Mouse (Mus musculus) urinary bladder, postnatal 4 days (tissue): ENCODE measurements around the gene Dact2.

Experiments
- DNase-seq, 2 experiments: peaks; one replicate each; pipeline ENCODE4 v3.0.0; 2021 to 2022; ENCODE audit warnings: low spot score in 2 of 2

The Dact2 gene

DNA sequence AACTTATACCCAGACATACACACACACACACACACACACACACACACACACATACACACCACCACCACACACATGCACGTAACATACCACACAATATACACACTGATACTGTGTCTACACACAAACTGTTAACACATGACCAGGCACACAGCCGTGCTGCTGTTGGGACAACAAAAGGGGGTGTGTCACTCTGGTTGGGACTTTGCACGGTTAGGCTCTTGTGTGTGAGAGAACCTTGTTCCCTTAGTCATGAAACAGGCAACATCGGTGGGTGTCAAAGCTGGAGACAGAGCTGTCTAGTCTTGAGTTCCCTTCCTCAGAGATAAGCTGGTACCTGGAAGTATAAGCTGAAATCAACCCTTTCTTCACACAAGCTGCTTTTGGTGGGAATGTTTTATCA, 29.1 kb downstream of the Dact2 start:
- no peak for DNase-seq

DNA sequence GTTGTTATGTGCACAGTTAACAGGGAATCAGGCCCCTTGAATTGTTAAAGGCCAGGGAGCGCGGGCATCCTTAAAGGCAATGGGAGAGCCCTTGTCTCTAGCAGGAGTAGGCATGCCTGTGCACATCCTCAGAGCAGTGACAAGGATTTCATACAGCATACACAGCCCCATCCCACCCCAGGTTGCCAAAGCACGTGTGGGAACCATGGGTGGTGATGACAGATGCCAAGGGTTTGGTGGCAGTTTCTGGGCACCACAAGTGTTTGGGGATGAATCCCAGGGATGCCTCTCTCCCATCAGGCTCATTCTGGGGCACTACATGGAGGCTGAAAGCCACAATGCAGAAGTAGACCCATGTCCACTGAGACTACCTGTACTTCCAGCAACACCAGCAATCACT, 29.7 kb downstream of the Dact2 start:
- no peak for DNase-seq

DNA sequence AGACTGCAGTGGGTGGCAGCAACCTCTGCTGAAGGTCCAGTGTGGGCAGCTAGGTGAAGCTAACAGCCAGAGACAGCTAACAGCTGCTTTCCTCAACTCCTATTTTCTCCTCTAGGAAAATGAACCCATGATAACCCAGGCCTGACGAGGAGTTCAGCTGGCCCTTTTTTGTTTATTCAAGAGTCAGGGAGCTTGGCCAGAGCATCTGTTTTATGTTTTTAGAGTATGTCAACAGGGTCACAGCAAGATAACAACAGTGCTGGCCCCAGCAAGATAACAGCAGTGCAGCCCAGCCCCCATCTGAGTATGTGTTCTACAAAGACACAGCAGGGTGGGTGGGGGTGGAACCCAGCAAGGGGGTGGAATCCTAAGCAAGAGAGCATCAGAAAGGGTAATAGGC, 30.6 kb downstream of the Dact2 start:
- DNase-seq = no peak

DNA sequence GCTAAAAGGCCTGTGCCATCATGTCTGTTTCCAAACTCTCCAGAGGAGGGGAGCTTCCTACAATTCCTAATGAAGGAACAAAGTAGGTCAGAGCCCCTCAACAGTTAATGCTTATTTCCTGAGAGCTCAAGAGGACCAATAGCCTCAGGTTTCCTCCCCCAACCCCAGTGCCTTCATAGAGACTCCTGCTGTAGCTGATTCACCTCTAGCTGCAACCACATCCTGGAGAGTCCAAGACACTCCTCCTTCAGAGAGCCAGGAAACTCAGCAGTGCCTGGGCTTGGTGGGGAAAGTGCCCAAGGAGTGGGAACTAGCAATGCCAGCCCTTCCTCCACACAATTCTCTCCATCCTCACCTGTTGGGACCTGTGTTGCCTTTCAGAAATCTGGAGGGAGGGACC, 31.4 kb downstream of the Dact2 start:
- DNase-seq = no peak

DNA sequence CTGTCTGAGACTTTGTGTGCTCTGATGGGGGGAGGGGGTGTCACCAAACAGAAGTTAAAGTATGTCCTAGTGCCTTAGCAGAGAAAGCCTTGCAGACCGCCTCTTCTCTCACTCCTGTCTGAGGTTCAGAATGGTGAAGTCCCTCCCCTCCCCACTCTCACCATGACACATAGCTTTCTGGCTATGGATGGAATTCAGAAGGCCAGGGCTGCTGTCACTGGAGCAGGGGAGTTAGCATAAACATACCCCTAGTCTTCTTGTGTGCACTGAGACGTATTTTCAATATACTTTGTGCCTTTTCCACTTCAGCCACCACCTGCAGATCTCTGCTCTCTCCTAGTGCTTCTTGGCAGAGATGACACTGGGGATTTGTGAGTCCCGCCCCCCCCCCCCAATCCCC, 31.9 kb downstream of the Dact2 start:
- no peak for DNase-seq

DNA sequence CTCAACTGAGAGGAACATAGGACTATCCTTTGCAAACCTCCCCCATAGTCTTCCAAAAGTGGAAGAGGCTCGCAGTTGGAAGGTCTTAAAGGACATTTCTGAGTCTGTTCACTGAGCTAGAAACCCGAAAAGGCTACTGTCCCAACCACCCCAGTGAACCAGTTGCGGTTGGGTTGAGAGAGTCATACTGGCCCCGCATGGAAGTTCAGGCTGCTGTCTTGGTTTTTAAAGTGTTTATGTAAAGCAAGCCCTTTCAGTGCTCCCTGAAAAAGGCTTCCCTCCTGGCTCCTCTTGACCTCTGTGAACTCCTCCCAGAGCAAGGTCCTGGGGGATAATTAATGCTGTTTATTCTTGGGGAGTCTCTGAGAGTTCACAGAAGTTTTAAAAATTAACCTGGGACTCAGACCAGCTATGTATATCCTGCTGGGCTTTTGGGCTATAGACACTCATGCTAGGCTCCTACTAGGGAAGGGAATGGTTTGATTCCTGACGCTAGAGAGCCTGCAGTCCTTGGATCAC, 33.1 kb downstream of the Dact2 start:
- DNase-seq = no peak

DNA sequence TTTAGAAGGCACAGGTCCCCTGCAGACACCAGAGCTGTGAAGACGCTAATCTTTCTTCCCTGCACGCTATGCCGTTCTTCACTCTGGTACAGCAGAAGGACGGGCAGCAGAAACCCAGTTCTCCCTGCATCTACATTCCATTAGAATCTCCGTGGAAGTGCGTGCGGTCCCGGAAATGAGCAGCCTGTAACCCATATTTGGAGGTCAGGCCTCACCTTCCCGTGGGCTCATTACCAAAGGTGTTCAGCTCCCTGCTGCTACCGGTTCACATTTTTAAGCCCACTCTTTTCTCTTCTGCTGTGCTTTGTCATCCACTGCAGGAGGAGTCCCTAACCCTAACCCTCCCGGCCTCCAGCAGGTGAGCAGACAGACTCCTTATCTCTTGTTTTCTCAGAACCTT, 34.7 kb downstream of the Dact2 start:
- no peak for DNase-seq

DNA sequence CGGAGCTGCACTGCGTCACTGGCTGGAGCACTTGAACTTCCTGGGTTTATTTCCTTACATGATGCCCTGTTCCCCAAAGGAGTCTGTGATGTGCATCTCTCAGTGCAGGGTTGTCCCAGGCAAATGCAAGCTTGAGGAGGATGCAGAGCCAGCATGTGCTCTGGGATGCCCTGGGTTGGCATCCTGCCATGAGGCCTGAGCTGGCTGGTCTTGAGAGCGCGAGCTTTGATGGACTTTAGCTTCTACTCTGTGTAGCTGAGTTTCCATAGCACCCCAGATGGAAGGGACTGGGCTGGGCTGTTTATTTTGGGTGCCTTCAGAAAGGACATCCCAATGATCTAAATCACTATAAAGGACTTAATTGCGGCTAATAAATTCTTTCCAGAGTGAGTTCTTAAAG, 36.5 kb downstream of the Dact2 start:
- DNase-seq = no peak

DNA sequence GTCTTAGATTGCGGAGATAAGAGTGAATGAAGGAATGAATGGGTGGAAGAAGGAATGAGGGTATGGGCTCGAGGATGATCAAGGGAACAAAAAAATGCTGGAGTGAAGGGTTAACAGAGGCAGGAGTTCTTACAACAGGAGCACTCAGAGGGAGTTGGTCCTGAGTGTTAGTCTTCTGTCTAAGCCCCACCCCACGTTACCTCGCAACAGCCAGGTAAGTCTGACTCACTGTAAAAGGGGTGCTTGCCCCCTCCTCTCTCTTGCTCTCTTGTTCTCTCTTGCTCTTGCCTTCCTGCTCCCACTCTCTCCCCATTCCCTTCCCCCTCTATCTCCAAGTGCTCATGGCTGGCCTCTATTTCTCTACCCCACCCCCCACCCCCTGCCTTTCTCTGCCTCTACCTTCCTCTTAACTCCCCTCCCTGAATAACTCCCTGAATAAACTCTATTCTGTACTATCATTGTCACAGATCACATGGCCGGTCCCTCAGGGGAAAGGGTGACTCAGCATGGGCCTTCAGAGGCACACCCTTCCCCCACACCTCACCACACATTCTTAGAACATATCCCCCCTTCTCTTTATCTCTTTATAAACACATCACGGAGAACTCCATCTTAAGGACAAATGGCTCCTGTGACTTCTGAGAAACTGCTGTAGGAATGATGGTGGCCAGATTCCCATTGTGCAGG, 37.2 kb downstream of the Dact2 start:
- no peak for DNase-seq

DNA sequence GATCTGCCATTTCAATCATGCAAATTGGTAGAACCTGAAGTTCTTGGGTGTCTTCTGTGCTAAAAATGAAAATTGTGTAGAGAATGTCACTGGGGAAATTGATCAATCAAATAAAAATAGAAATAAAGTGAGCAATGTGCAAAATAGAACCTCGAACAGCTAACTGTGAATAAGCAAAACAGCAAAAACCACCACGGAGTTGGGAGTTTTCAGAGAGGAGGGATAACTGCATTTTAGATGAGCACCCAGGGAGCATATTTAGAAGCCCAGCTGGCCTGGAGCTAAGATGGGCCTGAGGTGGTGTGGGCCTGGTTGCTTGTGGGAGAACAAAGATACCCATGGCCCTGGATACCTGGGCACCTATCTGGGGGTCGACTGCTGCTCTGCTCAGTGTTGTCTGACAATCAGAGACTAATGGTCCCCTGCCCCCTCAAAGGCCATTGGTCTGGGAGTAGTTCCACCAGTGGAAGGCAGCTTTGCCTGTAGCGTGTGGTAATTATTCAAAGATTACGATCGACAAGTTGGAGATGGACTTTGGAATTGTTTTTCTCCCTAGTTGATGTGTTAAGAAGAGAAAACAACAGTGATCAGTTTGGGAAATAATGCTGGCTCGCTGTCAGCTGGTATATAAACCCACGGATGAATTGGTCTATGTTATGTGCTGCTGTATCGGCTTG, 38.0 kb downstream of the Dact2 start:
- no peak for DNase-seq

DNA sequence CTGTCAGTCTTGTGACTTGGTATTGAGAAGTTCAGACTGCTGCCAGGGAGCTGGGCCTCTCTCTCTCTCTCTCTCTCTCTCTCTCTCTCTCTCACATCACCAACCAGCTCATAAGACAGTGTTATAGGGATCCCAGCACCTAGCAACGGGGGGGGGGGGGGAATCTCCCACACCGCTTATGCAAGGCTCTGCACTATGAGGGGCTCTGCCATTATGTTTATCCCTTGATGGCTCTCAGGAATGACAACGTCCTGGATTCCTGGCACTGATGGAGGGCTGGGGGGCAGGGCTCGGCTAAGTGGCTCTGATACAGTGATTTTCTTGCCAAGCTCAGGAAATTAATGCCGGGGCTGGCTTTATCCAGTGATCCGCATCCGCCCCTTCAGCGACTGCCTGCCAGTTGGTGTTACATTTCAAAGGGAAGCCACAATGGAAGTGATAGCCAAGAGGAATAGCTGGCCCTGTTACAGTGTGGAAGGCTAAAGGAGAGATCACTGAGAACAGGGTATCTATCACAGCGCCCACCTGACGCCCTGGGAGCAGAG, 38.7 kb downstream of the Dact2 start:
- DNase-seq = no peak

DNA sequence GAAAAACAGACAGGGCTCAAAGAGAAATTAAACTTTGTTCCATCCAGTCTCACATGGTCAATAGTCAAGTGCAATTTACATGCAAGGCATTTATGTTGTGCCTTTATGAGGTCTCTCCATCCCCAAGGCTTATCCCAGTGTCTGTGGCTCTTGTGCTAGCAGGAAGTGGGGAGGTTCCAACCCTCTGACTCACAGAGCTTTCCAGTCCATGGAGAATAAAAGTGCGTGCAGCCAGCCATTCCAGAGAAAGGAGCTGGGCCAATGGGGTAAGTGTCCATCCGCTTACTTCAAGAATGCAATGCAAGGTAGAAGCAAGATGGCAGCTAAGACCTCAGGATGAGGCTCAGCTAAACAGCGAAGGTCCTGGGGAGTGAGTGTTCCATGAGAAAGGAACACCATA, 43.3 kb downstream of the Dact2 start:
- DNase-seq = no peak

DNA sequence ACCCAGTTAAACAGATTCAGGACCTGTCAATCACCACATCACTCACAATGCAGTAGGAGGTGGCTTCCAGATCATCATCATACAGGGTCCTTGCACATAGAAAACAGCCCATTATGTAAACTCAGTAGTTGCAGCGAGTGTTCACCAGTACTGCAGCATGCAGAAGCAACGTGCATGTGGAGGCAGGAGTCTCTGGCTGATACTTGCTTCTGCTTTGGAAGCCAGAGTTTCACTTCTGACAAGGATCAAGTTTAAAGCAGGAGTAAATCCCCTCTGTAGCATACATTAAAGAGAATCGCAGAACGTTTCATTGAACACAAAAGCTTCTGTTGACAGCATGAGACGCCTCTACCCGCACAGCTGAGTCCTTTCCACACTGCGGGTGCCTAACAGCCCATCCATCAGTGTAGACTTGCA, 46.3 kb downstream of the Dact2 start:
- no peak for DNase-seq
